Mouse (Mus musculus) lung, postnatal 4 days (tissue): ENCODE measurements around the gene Mast4.
A peak's percentile ranks its signal among the peaks of the same experiment; 100 is the strongest.

Experiments used
- DNase-seq, 2 experiments: peaks; one replicate each; pipeline ENCODE4 v3.0.0; 2021

The Mast4 gene

GRCm38 (mm10) chr13:102856821-102857538 lies 477.3 kb downstream of the Mast4 start:
- no peak for DNase-seq

DNA sequence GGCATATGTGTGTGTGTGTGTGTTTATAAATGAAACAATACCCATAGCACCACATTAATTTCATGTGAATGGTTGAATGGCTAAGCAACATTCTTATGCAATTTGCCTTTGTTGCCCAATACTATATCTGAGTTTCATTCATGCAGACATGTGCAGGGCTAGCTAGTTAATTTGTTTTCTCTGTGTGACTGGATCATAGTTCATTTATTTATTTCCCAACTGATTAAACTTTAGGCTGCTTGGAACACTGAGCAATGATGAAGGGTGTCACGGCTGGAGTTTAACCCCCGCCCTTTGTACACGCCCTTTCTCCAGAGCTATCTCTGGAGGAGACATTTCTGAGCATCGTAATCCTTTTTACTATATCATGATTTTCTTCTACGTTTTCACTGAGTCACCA lies 481.4 kb downstream of the Mast4 start:
- DNase-seq, result no peak

GRCm38 (mm10) chr13:102851253-102851652 lies 483.0 kb downstream of the Mast4 start:
- DNase-seq, result no peak

DNA sequence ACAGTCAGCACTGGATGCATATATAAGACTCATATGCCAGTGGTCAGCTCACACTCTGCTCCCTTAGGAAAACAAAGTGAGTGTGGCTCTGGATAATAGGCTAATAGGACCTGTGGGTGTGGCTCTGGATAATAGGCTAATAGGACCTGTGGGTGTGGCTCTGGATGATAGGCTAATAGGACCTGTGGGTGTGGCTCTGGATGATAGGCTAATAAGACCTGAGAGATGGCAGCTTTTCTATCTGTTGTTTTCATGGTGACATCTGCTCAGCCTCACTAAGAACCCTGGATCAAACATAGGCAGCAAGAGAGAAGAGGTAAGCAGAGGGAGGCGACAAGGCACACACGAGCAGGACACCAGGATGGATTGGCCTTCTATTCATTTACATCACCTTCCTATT lies 483.7 kb downstream of the Mast4 start:
- no peak for DNase-seq

DNA sequence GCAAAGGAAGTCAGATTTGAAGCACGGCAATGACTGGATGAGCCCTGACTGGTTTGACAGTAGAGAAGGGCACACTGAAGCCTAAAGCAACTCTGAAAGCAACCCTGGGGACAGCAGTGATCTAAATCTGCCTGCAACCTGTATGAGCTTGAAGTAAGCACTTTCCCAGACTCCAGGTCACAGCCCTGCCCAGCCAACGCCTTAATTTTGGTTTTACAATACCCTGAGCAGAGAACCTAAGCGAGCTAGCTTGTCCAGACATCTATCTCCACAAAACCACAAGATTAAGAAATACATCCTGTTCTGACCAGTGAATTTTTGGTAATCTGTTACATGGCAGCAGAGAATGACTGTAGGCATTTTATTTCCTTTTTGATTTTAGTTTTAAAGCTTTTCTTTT lies 485.2 kb downstream of the Mast4 start:
- no peak for DNase-seq

DNA sequence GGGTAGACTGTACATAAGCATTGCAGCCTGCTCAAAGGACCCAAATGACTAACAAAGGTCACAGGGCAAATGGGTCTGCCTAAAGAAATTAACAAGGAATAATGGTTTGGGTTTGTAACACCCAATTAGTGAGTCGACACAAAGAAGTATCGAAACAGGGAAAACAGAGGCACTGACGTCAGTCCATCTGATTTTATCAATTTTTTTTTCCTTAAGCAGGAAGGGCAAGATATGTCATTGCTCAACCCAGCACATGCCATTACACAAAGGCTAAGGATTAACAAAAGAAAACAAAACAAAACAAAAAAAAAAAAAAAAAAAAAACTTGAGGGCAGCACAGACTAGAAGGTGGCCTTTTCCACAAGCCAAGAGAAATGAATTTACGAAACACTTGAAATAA lies 487.8 kb downstream of the Mast4 start:
- no peak for DNase-seq

- no peak for DNase-seq
Measured at GRCm38 (mm10) chr13:102842715-102843114, 491.6 kb downstream of the Mast4 start.

DNA sequence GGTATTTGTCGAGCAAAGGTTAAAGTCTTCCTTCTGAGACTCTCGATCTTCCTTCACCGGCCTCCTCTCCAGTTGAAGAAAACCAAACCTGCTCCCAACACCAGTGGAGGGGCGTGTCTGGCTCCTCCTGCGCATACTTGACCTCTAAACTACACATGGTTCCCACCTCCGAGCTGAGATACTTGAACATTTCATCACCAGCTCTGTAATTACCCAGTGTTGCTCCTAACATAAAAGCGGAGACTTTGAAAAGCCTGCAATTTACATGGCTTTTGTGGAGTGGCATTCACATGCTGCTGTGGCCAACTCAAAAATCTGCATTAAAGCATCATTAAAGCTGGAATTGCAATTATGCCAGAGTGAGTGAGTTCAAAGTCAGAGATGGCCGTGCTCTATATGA lies 492.1 kb downstream of the Mast4 start:
- peak; percentile 28 to 55 for DNase-seq

- DNase-seq, result peak in 1 of 2 experiments; percentile 35
Measured at GRCm38 (mm10) chr13:102839741-102840482, 494.4 kb downstream of the Mast4 start.

DNA sequence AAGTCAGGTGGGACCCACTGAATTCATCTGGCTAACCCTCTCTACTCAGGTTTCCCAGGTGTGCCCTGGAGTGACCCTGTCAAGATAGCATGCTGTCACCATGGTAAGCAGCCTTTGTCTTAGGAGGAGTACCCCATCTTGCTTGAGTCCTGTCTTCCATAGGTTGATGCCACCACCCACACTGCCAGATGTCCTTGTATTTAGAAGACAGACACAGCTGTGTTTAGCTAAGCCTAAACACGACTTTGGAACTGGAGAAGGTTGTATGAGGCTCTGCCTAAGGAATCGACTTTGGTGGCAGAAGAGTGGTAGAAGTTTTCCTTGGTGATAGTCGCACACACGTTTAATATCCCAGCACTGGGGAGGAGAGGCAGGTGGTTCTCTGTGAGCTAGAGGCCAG lies 496.9 kb downstream of the Mast4 start:
- no peak for DNase-seq

DNA sequence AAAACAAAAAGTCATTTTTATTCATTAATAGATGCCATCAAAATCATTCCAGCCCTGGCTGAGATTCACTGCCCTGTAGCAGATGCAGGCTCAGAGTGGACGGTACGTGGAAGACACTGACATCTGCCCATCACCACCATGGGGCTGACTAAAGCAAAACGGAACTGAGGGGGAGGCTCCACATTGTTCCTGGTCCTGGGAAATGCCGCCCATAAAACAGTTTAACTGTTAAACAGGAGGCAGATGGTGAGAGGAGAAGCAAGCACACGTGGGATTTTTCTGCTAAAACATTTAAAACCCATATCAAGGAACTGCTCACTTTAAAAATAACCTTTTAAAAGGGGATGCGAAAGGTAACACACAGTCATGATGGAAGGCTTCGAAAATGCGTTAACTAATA lies 499.0 kb downstream of the Mast4 start:
- DNase-seq, result no peak

- no peak for DNase-seq
Measured at GRCm38 (mm10) chr13:102818287-102818686, 516.0 kb downstream of the Mast4 start.

DNA sequence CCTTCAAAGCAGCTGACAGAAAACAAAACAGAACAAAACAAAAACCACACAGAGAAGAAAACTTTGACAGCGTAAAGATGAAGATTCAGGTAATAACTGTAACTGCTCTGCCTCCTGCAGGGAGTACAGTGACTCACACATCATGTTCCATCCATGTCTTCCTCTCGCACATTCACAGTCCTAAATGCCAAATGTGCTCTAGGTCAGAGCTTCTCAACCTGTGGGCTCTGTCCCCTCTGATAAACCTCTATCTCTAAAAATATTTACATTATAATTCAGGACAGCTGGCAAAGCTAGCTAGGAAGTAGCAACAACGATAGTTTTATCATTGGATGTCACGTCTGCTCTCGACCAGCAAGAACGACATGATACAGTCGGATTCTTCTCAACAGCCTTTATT lies 517.6 kb downstream of the Mast4 start:
- no peak for DNase-seq

DNA sequence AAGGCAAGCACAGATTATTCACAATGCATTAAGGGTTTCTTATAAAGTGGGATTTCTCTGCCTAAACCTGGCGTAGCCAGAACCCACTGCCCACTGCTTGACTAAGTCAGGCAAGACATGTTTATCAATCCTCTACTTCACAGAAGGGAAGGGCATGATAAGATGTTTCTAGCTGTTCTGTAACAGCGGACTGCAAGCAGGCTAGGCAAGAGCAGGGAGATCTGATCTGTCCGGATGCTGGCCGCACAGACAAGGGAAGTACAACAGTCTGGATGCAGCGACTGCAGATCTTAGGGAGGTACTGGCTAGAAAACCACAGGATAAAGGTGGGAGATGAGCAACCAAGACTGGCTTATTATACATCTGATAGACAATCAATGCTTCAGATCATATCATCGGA lies 519.1 kb downstream of the Mast4 start:
- DNase-seq, result no peak

DNA sequence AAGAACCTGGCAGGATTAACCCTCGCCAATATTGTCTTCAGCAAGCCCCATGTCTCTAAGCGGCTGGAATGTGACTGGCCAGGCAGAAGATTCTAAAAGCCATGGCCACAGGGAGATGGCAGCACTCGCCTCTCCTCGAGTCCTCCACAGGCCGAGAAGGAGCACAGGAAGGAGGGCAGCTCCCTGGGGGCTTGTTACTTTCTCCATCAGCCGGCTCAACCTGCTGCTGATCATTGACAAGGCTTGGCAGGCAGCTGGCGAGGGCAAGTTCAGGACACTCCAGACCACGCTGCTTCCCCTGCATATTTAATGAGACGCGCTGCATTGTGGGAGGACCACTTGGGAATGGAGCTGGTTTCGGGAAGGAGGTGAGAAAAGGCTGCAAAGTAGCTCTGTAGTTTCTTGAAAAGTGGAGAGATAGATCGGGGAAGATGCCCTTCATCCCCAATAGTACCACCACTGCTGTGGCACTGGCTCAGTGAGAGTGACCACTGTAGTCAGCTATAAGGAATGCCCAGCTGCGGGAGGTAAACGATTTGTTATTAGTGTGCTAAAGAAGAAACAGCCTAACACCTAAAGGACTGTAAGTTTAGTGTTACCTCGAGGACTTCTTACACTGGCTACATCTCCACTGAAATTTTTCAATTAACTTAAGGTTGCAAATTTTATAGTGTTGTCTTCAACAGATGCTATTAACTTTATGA lies 523.0 kb downstream of the Mast4 start:
- peak; percentile 36 to 49 for DNase-seq

DNA sequence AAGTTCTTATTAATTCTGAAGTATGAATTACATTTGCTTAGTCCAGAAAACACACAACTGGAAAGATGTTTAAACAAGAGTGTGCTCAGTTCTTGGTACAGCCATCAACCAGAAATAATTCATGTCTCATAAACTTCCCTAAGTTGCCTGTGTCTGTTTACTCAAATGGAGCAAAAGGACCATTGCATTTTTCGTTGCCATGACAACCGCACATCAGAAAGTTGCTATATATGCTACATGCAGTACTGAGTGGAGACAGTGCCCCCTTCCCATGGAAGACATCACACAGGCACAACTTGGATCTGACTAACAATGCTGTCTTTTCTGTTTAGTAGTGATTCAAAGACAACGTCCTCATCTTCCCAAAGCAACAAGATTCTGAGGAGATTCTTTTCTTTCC lies 527.6 kb downstream of the Mast4 start:
- DNase-seq, result no peak

GRCm38 (mm10) chr13:102805190-102805589 lies 529.1 kb downstream of the Mast4 start:
- no peak for DNase-seq

DNA sequence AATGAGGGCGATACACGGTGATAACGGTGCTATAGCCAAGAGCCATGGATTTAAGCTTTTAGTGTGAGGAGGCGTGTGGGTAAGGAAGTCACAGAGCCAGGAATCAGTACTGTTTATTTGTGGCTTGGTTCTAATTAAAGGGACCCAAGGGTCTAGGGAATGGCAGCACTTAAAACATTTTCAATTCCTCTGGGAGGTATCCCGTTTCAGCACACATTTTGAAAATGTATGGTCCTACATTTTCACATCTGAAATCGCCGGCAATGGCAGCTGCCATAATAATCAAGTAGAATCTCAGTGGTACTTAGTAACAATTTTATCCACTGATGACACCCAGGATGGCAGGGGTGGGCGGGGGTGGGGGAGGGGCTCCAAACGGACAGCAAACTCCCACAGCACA lies 531.1 kb downstream of the Mast4 start:
- DNase-seq, result no peak

- no peak for DNase-seq
Measured at GRCm38 (mm10) chr13:102792157-102792556, 542.1 kb downstream of the Mast4 start.

GRCm38 (mm10) chr13:102790601-102791155 lies 543.6 kb downstream of the Mast4 start:
- DNase-seq, result no peak

- DNase-seq, result no peak
Measured at GRCm38 (mm10) chr13:102786666-102787230, 547.5 kb downstream of the Mast4 start.

- no peak for DNase-seq
Measured at GRCm38 (mm10) chr13:102783531-102784310, 550.6 kb downstream of the Mast4 start.
